Mouse (Mus musculus) layer of hippocampus, postnatal 10 days (tissue): ENCODE measurements around the gene Spop. TPM values are rescaled to one million over a fixed set of nuclear protein-coding genes. Genes with fewer than 3 reads are reported as not detected.
A peak's percentile ranks its signal among the peaks of the same experiment; 100 is the strongest.
"Not testable (repeated sequence)": the region's sequence is repeated elsewhere in the genome, so short reads cannot be mapped to it uniquely, and the experiment has no call there.

Experiments
- DNase-seq, 2 experiments: peaks; one replicate each; pipeline ENCODE4 v3.0.0; 2021; ENCODE audit warnings: low spot score in 2 of 2
- total RNA-seq, 2 experiments: library from RNA; stranded (reverse); gene quantifications; 2 replicates each; pipeline ENCODE4 v1.2.3; 2021

Spop gene
- total RNA-seq, 2 experiments from 2014 or later = 132 to 137 TPM

DNA sequence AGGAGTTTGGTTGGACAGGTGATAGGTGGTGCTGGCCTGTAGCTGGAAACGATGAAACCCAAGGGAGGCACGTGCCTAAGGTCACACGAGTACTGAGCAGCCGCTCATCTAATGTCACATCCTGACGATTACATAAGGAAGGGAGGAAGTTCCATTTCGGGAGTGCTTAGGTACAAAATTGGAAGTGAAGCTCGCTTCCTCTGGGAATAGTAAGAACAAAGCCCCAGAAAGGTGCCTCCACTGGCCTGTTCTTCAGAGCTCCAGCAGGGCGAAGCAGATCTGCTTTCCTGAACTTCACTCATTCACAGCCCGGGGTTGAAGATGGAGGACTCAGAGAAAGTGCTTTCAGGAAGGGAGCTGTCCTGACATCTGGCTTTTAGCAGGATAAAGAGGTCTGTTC is 80.1 kb downstream of the Spop start:
- DNase-seq = no peak

- DNase-seq = peak in 1 of 2 experiments; percentile 19
Observed at GRCm38 (mm10) chr11:95494374-95494773, 80.5 kb downstream of the Spop start.

DNA sequence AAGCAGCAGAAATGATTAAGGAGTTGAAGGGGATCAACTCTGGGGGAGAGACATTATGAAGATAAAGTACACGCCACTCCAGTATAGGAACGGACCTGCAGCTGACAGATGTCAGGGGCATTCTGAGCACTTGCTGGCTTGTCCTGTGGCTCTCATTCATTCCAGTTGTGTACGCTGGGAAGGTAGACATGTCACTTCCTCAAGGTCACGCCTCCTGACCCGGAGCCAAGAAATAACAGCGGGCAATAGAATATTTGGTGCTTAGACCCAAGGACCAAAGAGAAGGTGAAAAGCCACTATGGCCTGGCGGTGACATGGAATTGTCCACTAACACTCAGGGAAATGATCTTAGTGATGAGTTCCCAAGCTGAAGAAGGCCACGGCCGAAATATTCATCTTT is 82.0 kb downstream of the Spop start:
- DNase-seq = peak in 1 of 2 experiments; percentile 3

DNA sequence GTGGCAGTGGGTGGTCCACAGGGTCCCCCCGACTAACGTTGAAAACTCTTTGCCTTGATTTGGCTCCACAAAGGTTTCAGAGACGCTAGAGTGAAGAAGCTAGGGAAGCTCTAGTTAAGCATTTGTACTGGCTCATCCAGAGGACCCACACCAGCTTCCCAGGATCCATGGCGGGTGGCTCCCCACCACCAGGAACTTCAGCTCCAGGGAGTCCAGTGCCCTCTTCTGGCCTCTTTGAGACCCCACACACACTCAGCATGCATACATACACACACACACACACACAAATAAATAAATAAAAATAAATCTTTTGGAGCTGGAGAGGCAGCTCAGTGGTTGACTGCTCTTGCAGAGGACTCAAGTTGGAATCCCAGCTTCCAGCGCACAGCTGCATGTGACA is 84.0 kb downstream of the Spop start:
- no peak for DNase-seq

- peak in 1 of 2 experiments; percentile 3 for DNase-seq
Observed at GRCm38 (mm10) chr11:95500412-95500811, 86.5 kb downstream of the Spop start.

- DNase-seq = peak in 1 of 2 experiments; percentile 12
Observed at GRCm38 (mm10) chr11:95500836-95501235, 87.0 kb downstream of the Spop start.

DNA sequence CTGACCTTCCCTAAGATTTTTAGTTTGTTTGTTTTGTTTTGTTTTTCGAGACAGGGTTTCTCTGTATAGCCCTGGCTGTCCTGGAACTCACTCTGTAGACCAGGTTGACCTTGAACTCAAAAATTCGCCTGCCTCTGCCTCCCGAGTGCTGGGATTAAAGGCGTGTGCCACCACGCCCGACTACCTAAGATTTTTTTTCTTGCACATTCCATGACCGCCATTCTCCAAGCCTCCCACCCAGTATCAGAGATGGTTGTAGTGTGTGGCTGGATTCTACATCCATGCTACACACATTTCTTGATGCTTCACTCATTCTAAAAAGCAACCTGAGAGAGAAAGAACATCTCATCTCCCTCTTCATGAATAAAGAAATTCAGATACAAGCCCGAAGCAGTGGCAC is 87.9 kb downstream of the Spop start:
- DNase-seq = not testable (repeated sequence)

- no peak for DNase-seq
Observed at GRCm38 (mm10) chr11:95503581-95504180, 89.8 kb downstream of the Spop start.

DNA sequence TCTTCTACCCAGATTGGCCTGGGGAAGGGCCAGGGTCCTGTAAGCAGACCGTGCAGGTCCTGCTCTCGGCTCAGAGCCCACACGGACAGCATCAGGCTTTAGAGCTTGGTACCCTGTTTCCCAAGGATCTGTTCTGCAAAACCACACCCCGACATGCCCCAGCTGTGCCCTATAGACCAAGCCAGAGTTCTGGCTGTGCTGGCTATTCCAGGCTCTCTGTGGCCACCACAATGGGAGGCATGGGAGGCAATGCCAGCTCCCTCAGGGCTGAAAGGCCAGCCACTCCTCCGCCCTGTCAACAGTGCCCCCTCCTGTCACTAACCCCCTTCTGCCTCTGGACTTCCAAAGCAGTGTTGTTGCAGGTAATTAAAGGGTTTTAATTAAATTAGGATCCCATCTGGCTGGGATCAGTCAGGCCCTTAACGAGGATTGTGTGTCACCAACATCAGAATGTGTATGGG is 90.4 kb downstream of the Spop start:
- peak in 1 of 2 experiments; percentile 2 for DNase-seq

GRCm38 (mm10) chr11:95507041-95507716 is 93.3 kb downstream of the Spop start:
- DNase-seq = no peak

DNA sequence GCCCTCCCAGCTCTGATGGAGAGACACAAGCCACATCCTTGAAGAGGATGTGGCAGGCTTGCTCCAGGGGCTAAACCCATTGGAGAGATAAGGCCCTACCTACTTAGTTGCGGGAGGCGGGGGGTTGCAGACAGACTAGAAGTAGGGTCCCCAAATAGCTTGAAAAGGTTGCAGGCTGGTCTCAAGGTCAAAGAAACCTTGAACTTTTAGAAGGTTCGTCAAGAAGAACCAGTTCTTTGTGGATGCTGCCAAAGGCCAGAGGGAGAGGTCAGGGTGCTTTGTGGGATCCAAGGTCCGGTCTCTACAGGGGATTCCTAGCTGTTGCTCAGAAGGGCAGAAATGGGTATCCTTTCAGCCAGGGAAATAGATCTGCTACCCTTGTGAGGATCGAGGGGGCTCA is 93.9 kb downstream of the Spop start:
- no peak for DNase-seq

GRCm38 (mm10) chr11:95508211-95508926 is 94.5 kb downstream of the Spop start:
- no peak for DNase-seq

- DNase-seq = no peak
Observed at GRCm38 (mm10) chr11:95509126-95509717, 95.3 kb downstream of the Spop start.

DNA sequence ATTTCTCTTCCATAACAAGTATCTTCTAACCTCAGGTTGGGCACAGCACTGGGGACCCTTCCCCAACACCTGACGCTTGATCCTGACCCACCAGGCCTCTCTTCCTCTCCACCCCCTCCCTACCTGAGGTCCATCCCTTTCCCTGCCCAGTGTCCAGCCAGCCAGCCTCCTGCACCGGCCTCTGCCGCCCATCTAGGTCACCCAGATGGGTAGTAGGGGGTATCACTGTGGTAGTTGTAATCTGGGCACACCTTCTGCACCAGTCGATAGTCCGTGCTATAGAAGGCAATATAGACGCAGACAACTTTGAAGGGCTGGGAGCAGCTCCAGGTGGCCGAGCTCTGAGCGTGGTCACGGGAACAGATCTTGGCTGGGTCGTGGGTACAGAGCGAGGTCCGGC is 96.8 kb downstream of the Spop start:
- DNase-seq = no peak

DNA sequence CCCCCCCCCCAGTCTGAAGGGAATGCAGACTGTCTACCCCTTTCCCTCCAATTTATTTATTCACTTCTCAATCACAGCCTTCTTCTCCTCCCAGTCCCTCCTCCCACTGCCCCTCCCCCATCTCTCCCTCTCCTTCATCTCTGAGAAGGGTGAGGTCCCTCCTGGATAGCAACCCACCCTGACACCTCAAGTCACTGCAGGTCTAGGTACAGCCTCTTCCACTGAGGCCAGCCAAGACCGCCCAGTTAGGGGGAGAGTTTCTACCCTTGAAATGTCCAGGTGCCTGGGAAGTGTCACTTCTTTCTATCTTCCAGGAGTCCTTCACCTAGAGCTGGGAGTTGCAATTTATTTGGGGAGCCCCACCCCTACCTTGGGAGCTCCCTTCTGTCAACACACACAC is 98.0 kb downstream of the Spop start:
- DNase-seq = no peak

GRCm38 (mm10) chr11:95512383-95512782 is 98.5 kb downstream of the Spop start:
- DNase-seq = no peak

- no peak for DNase-seq
Observed at GRCm38 (mm10) chr11:95513461-95514297, 99.8 kb downstream of the Spop start.

DNA sequence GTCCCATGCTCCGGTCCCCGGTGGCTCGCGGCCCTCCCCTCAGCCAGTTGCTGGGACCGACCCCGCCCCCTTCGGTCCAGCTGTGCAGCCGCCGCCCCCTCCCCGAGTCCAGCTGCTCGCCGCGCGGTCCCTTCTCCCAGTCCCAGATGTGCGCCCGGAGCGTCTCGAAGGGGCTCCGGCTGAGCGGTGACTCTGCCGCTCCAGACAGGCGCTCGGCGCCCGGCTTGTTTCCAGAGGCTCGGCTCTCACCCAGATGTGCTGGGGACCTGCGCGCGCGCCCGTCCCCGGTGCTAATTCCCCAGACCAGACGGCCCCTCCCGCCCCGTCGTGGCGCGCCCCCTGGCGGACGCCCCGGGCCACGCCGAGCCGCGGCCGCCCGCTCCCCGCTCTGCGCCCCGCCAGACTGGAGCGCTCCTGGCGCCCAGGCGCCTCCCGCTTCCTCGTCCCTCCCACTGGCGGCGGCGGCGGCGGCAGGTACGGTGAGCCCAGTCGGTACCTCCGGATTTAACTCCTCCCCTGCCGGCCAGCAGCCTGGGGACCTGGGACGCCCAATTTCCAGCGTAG is 100.5 kb downstream of the Spop start, which contains the start of gene Nxph3:
Nxph3 (minus strand) TSS at position 273 of the 564 bp plus-strand sequence.
- peak; percentile 51 to 68 for DNase-seq

GRCm38 (mm10) chr11:95515376-95516323 is 101.8 kb downstream of the Spop start:
- DNase-seq = no peak
